Mouse (Mus musculus): Measurements from ENCODE around the gene Nacc2. TPM values are rescaled to one million over a fixed set of nuclear protein-coding genes. Genes with fewer than 3 reads are reported as not detected.

Gene Nacc2
- total RNA-seq (2021) = 10 to 100 TPM; 64.6 to 78.3 TPM
- long read RNA-seq, full-length matches to known transcripts = 74 of 125 reads
- long read RNA-seq, partial matches to known transcripts = 15 of 125 reads
- long read RNA-seq, other reads (novel, unspliced or antisense) = 36 of 125 reads

GRCm38 (mm10) chr2:26123079-26123648 lies at the start of gene Nacc2:
Gene Nacc2 (minus strand): TSS chr2:26123220.
- DNase-seq (ENCODE audit: low spot score in 2 of 2) = no peak

- DNase-seq (ENCODE audit: low spot score in 2 of 2) = no peak
Measured at GRCm38 (mm10) chr2:26172166-26172565, 49.1 kb upstream of the Nacc2 start.

GRCm38 (mm10) chr2:26170376-26170775 lies 47.4 kb upstream of the Nacc2 start:
- DNase-seq (ENCODE audit: low spot score in 2 of 2) = no peak

- no peak for DNase-seq (ENCODE audit: low spot score in 2 of 2)
Measured at GRCm38 (mm10) chr2:26168843-26169579, 46.0 kb upstream of the Nacc2 start.

GRCm38 (mm10) chr2:26166890-26167289 lies 43.9 kb upstream of the Nacc2 start:
- no peak for DNase-seq (ENCODE audit: low spot score in 2 of 2)

- DNase-seq (ENCODE audit: low spot score in 2 of 2) = no peak
Measured at GRCm38 (mm10) chr2:26158064-26158463, 35.0 kb upstream of the Nacc2 start.

GRCm38 (mm10) chr2:26156191-26156977 lies 33.4 kb upstream of the Nacc2 start:
- peak in 1 of 2 experiments; percentile 67 for DNase-seq (ENCODE audit: low spot score in 2 of 2)

- no peak for DNase-seq (ENCODE audit: low spot score in 2 of 2)
Measured at GRCm38 (mm10) chr2:26155737-26156136, 32.7 kb upstream of the Nacc2 start.

- DNase-seq (ENCODE audit: low spot score in 2 of 2) = no peak
Measured at GRCm38 (mm10) chr2:26154586-26154985, 31.6 kb upstream of the Nacc2 start.

- peak in 1 of 2 experiments; percentile 60 for DNase-seq (ENCODE audit: low spot score in 2 of 2)
Measured at GRCm38 (mm10) chr2:26153909-26154340, 30.9 kb upstream of the Nacc2 start.

GRCm38 (mm10) chr2:26153295-26153694 lies 30.3 kb upstream of the Nacc2 start:
- no peak for DNase-seq (ENCODE audit: low spot score in 2 of 2)

- DNase-seq (ENCODE audit: low spot score in 2 of 2) = no peak
Measured at GRCm38 (mm10) chr2:26147706-26148370, 24.8 kb upstream of the Nacc2 start.

GRCm38 (mm10) chr2:26146337-26147042 lies 23.5 kb upstream of the Nacc2 start:
- no peak for DNase-seq (ENCODE audit: low spot score in 2 of 2)

GRCm38 (mm10) chr2:26145113-26145512 lies 22.1 kb upstream of the Nacc2 start:
- no peak for DNase-seq (ENCODE audit: low spot score in 2 of 2)

GRCm38 (mm10) chr2:26144331-26144730 lies 21.3 kb upstream of the Nacc2 start:
- DNase-seq (ENCODE audit: low spot score in 2 of 2) = no peak

- DNase-seq (ENCODE audit: low spot score in 2 of 2) = no peak
Measured at GRCm38 (mm10) chr2:26143556-26143955, 20.5 kb upstream of the Nacc2 start.

GRCm38 (mm10) chr2:26142986-26143385 lies 20.0 kb upstream of the Nacc2 start:
- DNase-seq (ENCODE audit: low spot score in 2 of 2) = no peak

- DNase-seq (ENCODE audit: low spot score in 2 of 2) = peak in 1 of 2 experiments; percentile 64
Measured at GRCm38 (mm10) chr2:26141893-26142635, 19.0 kb upstream of the Nacc2 start.

GRCm38 (mm10) chr2:26140903-26141302 lies 17.9 kb upstream of the Nacc2 start:
- no peak for DNase-seq (ENCODE audit: low spot score in 2 of 2)

GRCm38 (mm10) chr2:26140292-26140819 lies 17.3 kb upstream of the Nacc2 start:
- DNase-seq (ENCODE audit: low spot score in 2 of 2) = peak; percentile 100

Data from layer of hippocampus, adult 18-20 months (tissue).